Mouse (Mus musculus) midbrain, embryonic 16.5 days (tissue): ENCODE results near the gene Sept10. TPM values are rescaled to one million over a fixed set of nuclear protein-coding genes. Genes with fewer than 3 reads are reported as not detected.
"Not testable (repeated sequence)": the region's sequence is repeated elsewhere in the genome, so short reads cannot be mapped to it uniquely, and the experiment has no call there.

ENCODE experiments used
- ATAC-seq: fragments of 200-750 bp; cut with Nextera tagmentation; 2 replicates; pipeline ENCODE4 v1.8.0; 2017; ENCODE audit warnings: moderate TSS enrichment
- H3K27ac ChIP-seq: fragments of 300-500 bp; sonication (generic); 2 replicates; pipeline ENCODE4 v1.5.1; 2014; ENCODE audit warnings: mild to moderate bottlenecking, low read length, mixed read lengths
- H3K27me3 ChIP-seq: fragments of 300-500 bp; sonication (generic); 2 replicates; pipeline ENCODE4 v1.6.1; 2014; ENCODE audit warnings: low read depth, low read length, mixed read lengths; ENCODE audit not compliant: control insufficient read depth, insufficient read depth
- H3K36me3 ChIP-seq: fragments of 300-500 bp; sonication (generic); 2 replicates; pipeline ENCODE4 v1.6.1; 2014; ENCODE audit warnings: mild to moderate bottlenecking, low read length, moderate library complexity, mixed read lengths; ENCODE audit not compliant: control insufficient read depth, insufficient read depth
- H3K4me1 ChIP-seq: fragments of 300-500 bp; sonication (generic); 2 replicates; pipeline ENCODE4 v1.6.1; 2014; ENCODE audit warnings: mild to moderate bottlenecking, low read length, mixed read lengths; ENCODE audit not compliant: control insufficient read depth, insufficient read depth
- H3K4me2 ChIP-seq: fragments of 300-500 bp; sonication (generic); 2 replicates; pipeline ENCODE4 v1.6.1; 2014; ENCODE audit warnings: mild to moderate bottlenecking, low read length, mixed read lengths
- H3K4me3 ChIP-seq: fragments of 300-500 bp; sonication (generic); 2 replicates; pipeline ENCODE4 v1.5.1; 2014; ENCODE audit warnings: low read depth, mild to moderate bottlenecking, low read length, moderate library complexity, mixed read lengths
- H3K9ac ChIP-seq: fragments of 300-500 bp; sonication (generic); 2 replicates; pipeline ENCODE4 v1.6.1; 2014; ENCODE audit warnings: low read depth, low read length, mixed read lengths
- H3K9me3 ChIP-seq: fragments of 300-500 bp; sonication (generic); replicated peaks from 2 replicates; pipeline ENCODE4 v1.6.1; 2014; ENCODE audit warnings: mild to moderate bottlenecking, low read length, mixed read lengths; ENCODE audit not compliant: control insufficient read depth, poor library complexity, severe bottlenecking
- WGBS: fragments of 180-500 bp; shearing (Covaris S2); extraction: QIAGEN DNeasy Blood & Tissue Kit; methylation state at CpG from one replicate; pipeline ENCODE4 v1.1.7; 2014; 5-methylcytosine and 5-hydroxymethylcytosine counted together
- polyA plus RNA-seq: library from polyadenylated mRNA; unstranded; fragments of >200 nt; fragmentation: Nextera tagmentation; extraction: Ambion mirVana; gene quantifications from 2 replicates; pipeline ENCODE4 v1.2.1, GENCODE M21; 2015

Sept10 gene
- polyA plus RNA-seq, 1 experiment from 2014 or later = 10.4 TPM

DNA sequence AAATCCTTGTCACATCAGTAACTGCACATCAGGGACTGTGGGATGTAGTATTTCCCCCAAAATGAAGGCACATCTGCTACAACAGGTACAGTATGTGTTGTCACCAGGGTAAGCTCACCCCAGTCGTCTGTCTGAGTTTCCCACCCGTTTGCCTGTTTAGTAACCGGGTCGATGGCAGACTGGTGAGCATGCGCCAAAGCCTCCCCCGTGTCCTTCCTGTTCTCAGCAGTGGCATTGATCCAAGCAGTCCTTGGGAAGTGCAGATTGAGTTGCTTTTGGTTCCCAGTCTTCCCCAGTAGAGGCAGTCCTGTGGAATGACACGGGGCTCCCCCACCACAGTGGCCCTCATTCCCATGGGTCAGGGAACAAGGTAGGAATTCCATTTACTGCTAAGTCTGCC lies 111.3 kb downstream of the Sept10 start:
- Histone ChIP-seq H3K4me3 (no peak overlapping the region), H3K27me3 (no peaks in the 10 kb centered on the region), H3K9ac (no peak overlapping the region), H3K4me1 (no peaks in the 10 kb centered on the region), H3K27ac (no peak overlapping the region), H3K36me3 (peaks cover 5% of the 10 kb centered on the region; the same call in 1 of the 2 replicates), H3K9me3 (no peaks in the 10 kb centered on the region), H3K4me2 (no peak overlapping the region)
- WGBS = 95% methylated on average over 7 of the region's 7 CpGs
- ATAC-seq = no peak

GRCm38 (mm10) chr10:59109015-59109414 lies 112.6 kb downstream of the Sept10 start:
- H3K36me3 ChIP-seq = peaks cover 5% of the 10 kb centered on the region; the same call in 1 of the 2 replicates
- no peak overlapping the region for H3K27ac ChIP-seq
- H3K9me3 ChIP-seq = no peaks in the 10 kb centered on the region
- no peaks in the 10 kb centered on the region for H3K27me3 ChIP-seq
- H3K4me3 ChIP-seq = no peak overlapping the region
- H3K4me2 ChIP-seq = no peak overlapping the region
- ATAC-seq = 0 out of 2 replicates have a peak, but pooled peaks have one; percentile 22
- H3K9ac ChIP-seq = no peak overlapping the region
- no peaks in the 10 kb centered on the region for H3K4me1 ChIP-seq
- whole genome bisulfite sequencing = 52% methylated on average over 2 of the region's 2 CpGs

DNA sequence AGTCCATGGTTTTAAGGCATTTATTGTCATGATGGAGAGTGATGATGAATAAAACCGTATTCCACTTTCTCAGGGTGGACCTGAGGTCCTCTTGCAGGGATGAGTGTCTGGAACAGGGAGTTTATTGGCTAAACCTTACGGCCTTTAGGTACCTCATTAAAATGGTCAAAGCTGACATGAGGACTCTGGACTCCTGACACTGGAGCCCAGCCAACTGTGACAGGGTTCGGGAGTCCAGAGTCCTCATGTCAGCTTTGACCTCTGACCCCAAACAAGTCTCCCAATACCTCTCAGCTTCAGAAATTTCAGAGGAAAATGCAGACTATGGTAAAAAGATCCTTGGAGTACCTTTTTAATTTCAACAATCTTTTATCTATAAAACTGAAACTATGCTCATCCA lies 115.0 kb downstream of the Sept10 start:
- Histone ChIP-seq H3K27ac (no peak overlapping the region), H3K9ac (no peak overlapping the region), H3K27me3 (no peaks in the 10 kb centered on the region), H3K4me3 (no peak overlapping the region), H3K4me2 (no peak overlapping the region), H3K36me3 (peaks cover 5% of the 10 kb centered on the region; the same call in 1 of the 2 replicates), H3K9me3 (no peaks in the 10 kb centered on the region), H3K4me1 (no peaks in the 10 kb centered on the region)
- ATAC-seq = no peak
- WGBS = 74% methylated on average over 3 of the region's 3 CpGs

DNA sequence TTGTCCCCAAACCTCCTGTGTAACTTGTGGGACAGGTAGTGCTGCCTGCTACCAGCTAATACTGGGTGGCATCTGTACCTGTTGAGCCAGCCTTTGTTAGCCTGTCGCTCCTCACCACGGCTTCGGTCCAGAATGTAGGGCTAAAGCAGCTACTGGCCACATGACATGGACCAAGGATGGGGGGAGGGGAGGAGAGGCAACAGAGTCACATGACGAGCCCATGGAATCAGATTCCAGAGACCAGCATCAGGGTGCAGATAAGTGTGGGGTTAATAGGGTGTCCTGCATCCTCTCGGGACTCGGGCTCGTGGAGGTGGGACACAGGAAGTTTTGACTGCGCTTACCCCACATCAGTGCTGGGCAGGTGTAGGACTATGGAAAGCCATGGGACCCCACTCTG lies 115.8 kb downstream of the Sept10 start:
- Histone ChIP-seq H3K4me3 (no peak overlapping the region), H3K9me3 (no peaks in the 10 kb centered on the region), H3K9ac (no peak overlapping the region), H3K27ac (no peak overlapping the region), H3K4me2 (no peak overlapping the region), H3K4me1 (no peaks in the 10 kb centered on the region), H3K36me3 (peaks cover 4% of the 10 kb centered on the region; the same call in 1 of the 2 replicates), H3K27me3 (no peaks in the 10 kb centered on the region)
- WGBS = 89% methylated on average over 8 of the region's 8 CpGs
- ATAC-seq = no peak

DNA sequence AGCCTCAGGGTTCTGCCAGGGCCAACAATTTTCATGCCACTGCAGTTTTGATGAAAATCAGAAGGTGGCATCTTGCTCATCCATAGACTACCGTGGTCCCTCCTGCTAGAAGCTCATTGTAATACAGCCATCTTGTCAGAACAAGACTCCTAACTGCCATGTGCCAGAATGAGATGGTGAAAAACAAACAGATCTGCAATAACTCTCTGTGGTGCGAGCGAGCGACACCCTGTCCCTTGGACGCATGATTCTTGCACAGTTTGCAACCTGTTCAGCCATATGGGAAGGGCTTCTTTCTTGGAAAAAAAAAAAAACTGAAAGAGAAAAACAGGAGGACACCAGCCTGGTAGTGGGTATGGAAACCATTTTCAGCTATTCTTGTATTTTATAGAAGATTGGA lies 117.0 kb downstream of the Sept10 start:
- no peak overlapping the region for H3K4me2 ChIP-seq
- no peak overlapping the region for H3K9ac ChIP-seq
- no peaks in the 10 kb centered on the region; the same call in 1 of the 2 replicates for H3K9me3 ChIP-seq
- no peaks in the 10 kb centered on the region for H3K27me3 ChIP-seq
- no peak overlapping the region for H3K27ac ChIP-seq
- ATAC-seq = no peak
- H3K4me3 ChIP-seq = no peak overlapping the region
- H3K36me3 ChIP-seq = no peaks in the 10 kb centered on the region
- WGBS = 92% methylated on average over 5 of the region's 5 CpGs
- H3K4me1 ChIP-seq = no peaks in the 10 kb centered on the region

DNA sequence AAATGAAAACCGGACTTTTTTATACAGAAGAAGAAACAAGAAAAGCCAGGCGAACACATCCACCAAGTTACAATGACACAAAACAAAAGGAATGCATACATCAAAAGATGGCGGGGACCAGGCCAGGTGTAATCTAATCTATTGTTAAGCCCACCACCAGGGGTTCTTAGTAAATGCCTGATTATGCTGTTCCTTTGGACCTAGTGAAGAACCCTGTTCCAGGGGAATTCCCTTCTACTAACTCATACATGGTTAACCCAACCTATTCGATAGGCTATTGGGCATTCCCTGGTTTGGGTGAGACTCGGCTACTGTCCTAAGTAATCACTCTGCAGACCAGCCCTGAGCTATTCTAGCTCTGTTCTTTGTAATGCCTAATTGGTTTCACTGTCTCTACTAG lies 118.6 kb downstream of the Sept10 start:
- 87% methylated on average over 5 of the region's 5 CpGs for WGBS
- ATAC-seq, H3K9me3 ChIP-seq, H3K9ac ChIP-seq, H3K27me3 ChIP-seq, H3K4me3 ChIP-seq, H3K36me3 ChIP-seq, H3K4me1 ChIP-seq, H3K27ac ChIP-seq, H3K4me2 ChIP-seq: not testable (repeated sequence)

DNA sequence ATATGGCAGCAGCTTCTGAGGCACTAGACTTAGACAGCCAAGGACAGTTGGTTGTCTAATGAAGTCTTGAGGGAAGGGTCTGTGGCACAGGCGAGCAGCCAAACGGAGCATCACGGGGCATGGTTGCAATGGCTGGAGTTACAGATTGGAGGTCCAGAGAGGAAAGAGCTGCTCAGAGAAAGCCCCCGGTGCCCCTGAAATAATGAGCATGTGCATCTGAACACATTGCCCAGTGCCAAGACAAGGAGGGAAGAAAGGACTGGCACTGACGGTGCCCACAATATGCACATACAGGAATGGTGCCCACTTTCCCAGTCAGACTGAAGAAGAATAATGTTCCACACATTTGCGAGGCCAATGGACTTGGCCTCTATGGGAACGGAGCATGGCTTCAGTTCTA lies 129.7 kb downstream of the Sept10 start:
- no peaks in the 10 kb centered on the region for H3K36me3 ChIP-seq
- no peaks in the 10 kb centered on the region for H3K9me3 ChIP-seq
- no peaks in the 10 kb centered on the region for H3K27me3 ChIP-seq
- 70% methylated on average over 7 of the region's 7 CpGs for WGBS
- H3K9ac ChIP-seq = no peak overlapping the region
- no peak for ATAC-seq
- no peak overlapping the region for H3K4me2 ChIP-seq
- no peak overlapping the region for H3K4me3 ChIP-seq
- H3K27ac ChIP-seq = no peak overlapping the region
- H3K4me1 ChIP-seq = peaks cover 41% of the 10 kb centered on the region

Other genes with a start within 250 kb of the Sept10 start
- 22.1 and 23.8 TPM in 2 replicates for gene Sowahc, start 106 bp upstream of the Sept10 start, polyA plus RNA-seq
- 29.7 and 32.2 TPM in 2 replicates for gene P4ha1, start 101.4 kb upstream of the Sept10 start, polyA plus RNA-seq
- 4.5 TPM in 1 of 2 replicates, not detected in the other for gene Gm10273, start 173.8 kb upstream of the Sept10 start, polyA plus RNA-seq
- gene Pla2g12b, start 181.8 kb upstream of the Sept10 start, polyA plus RNA-seq = not detected in 2 replicates
- gene Oit3, start 219.9 kb upstream of the Sept10 start, polyA plus RNA-seq = 0.22 TPM in 1 of 2 replicates, not detected in the other